Mouse (Mus musculus): ENCODE results near the gene Kndc1. TPM values are rescaled to one million over a fixed set of nuclear protein-coding genes. Genes with fewer than 3 reads are reported as not detected.
A peak's percentile ranks its signal among the peaks of the same experiment; 100 is the strongest.

Kndc1 gene
- polyA plus RNA-seq (2015; fragmentation: Nextera tagmentation; extraction: Ambion mirVana): 0.19 and 0.26 TPM in 2 replicates

DNA sequence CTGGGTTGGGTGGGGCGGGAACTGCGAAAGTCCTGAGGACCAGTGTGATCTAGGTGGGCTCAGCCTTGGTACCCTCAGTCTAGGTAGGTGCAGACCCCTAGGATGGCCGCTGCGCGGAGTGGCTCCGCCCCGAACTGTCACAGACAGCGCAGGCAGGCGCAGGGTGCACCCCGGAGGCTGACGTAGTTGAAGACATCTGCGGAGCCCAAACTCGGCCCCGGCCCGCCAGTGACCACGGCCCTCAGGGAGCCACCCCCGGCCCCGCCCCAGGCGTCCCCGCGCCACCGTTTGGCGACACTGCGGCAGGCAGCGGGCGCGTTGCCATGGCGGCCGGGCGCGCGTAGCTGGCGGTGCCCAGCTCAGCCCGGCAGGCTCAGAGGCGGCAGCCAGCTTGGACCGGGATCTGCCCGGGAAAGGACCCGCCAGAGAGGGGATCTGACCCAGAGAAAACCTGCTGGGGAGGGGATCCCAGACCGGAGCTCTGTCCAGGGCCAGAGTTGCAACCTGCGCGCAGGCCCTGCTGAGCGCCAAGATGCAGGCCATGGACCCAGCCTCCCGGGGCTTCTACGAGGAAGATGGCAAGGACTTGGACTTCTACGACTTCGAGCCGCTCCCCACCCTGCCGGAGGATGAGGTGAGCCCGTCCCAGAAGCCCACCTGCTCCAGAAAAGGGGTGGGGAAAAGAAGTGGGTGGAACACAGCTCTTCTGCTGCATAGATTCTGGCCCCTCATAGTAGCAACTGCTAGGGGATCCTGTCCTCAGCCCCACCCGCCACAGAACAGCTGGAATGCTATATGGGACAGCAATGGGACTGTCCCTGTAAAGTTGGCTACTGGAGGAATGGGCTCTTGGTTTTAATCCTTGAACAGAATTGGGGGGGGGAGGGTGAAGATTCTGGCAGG, at the start of gene Kndc1:
Gene Kndc1, plus strand, starts transcription at position 42 of the 903 bp plus-strand sequence.
- H3K9me3 ChIP-seq (replicated peaks): no peaks in the 10 kb centered on the region
- WGBS: under 1% methylated on average over 50 of the region's 50 CpGs
- ATAC-seq (replicated peaks; ENCODE audit: low FRiP score): peak; percentile 87
- peak within 1 kb of the TSS; percentile 50 for H3K4me3 ChIP-seq (replicated peaks)
- H3K36me3 ChIP-seq: no peaks in the 10 kb centered on the region
- H3K27me3 ChIP-seq: peaks cover 51% of the 10 kb centered on the region
- peak within 1 kb of the TSS; percentile 31 for H3K9ac ChIP-seq
- peaks cover 10% of the 10 kb centered on the region for H3K4me1 ChIP-seq
- peak within 1 kb of the TSS; percentile 89 for H3K4me2 ChIP-seq
- no peak within 1 kb of the TSS for H3K27ac ChIP-seq

DNA sequence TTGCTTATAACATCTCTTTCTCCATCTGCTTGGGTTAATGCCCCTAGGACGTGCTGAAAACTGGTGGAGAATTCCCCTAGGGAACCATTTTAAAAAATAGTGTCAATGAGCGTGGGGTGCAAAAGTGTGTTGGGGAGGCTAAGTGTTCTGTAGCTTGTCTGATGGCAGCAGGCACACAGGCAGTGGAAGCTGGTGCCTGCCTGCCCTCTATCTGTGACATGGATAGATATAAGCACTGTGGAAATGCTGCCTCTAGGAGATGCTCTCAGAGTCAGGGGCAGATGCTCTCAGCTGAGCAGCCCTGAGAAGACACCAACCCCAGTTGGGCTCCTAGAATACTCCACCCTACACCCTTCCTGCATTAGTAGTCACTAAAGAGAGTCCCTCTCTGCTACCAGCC, 49.4 kb upstream of the Kndc1 start:
- no peak overlapping the region for H3K9ac ChIP-seq
- H3K4me3 ChIP-seq (replicated peaks): no peak overlapping the region
- no peak for ATAC-seq (replicated peaks; ENCODE audit: low FRiP score)
- H3K4me1 ChIP-seq: peaks cover 3% of the 10 kb centered on the region; the same call in 1 of the 2 replicates
- H3K27ac ChIP-seq: no peak overlapping the region
- H3K27me3 ChIP-seq: no peaks in the 10 kb centered on the region
- H3K4me2 ChIP-seq: no peak overlapping the region
- no peaks in the 10 kb centered on the region; the same call in 1 of the 2 replicates for H3K9me3 ChIP-seq (replicated peaks)
- no peaks in the 10 kb centered on the region for H3K36me3 ChIP-seq
- WGBS: 84% methylated on average over 2 of the region's 2 CpGs

DNA sequence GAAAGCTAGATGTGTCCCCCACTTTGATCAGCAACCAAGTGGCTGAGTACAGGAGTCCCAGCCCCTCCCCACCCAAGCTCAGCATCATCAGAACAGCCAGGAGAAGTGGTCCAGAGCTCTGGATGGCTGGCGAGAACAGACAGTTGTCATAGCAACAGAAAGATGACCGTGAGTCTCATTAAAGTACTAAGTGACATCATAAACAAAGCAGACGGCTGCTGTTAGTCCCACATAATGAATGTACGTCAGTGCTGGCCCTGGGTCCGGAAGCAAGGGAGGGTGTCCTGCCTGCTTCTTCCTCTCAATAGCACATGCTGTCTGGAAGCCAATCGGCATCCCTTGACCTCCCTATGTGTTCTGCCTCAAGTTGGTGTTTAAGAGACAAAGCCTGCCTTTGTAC, 44.3 kb upstream of the Kndc1 start:
- H3K36me3 ChIP-seq: no peaks in the 10 kb centered on the region
- H3K27ac ChIP-seq: no peak overlapping the region
- no peaks in the 10 kb centered on the region for H3K4me1 ChIP-seq
- H3K9ac ChIP-seq: no peak overlapping the region
- H3K27me3 ChIP-seq: no peaks in the 10 kb centered on the region
- H3K4me3 ChIP-seq (replicated peaks): no peak overlapping the region
- ATAC-seq (replicated peaks; ENCODE audit: low FRiP score): no peak
- WGBS: 28% methylated on average over 6 of the region's 6 CpGs
- H3K9me3 ChIP-seq (replicated peaks): no peaks in the 10 kb centered on the region
- no peak overlapping the region for H3K4me2 ChIP-seq

DNA sequence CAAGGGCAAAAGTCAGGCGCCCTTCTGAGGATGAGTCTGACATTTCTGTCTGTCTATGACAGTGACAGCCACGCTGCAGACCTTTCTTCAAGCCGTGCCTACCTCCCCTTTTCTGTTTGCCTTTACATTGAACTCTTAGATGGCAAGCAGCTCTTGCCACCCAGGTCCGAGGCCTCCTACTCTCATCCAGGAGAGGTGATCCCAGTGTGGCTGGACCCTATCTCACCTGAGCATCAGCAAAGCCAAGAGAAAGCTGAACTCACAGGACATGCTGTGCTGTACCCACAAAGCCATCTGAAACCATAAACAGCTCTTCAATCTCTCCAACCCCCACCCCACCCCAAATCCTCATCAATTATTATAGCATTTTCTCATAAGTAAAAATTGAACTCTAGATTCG, 43.8 kb upstream of the Kndc1 start:
- WGBS: 78% methylated on average over 5 of the region's 5 CpGs
- no peak overlapping the region for H3K4me3 ChIP-seq (replicated peaks)
- H3K27me3 ChIP-seq: no peaks in the 10 kb centered on the region
- no peak overlapping the region for H3K9ac ChIP-seq
- no peaks in the 10 kb centered on the region for H3K9me3 ChIP-seq (replicated peaks)
- no peaks in the 10 kb centered on the region for H3K36me3 ChIP-seq
- no peak overlapping the region for H3K4me2 ChIP-seq
- no peak for ATAC-seq (replicated peaks; ENCODE audit: low FRiP score)
- H3K4me1 ChIP-seq: no peaks in the 10 kb centered on the region
- H3K27ac ChIP-seq: no peak overlapping the region

DNA sequence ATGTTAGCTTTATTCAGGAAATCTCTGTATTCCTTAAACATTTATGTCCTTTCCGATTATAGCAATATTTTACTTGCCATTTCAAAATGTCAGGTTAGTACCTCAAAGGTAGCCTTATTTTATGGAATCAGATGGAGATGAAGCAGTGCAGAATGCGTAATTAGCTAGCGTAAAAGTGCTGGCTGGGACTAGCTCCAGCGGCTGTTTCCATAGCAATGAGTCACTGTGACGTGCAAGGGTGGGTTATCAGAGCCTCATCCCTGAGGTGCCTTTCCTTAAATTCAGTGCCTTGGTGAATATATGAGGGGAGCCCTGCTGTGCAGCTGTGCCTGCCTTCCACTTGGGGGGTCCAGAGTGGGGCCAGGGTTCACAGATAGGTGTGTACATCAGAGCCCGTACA, 43.4 kb upstream of the Kndc1 start:
- H3K9me3 ChIP-seq (replicated peaks): no peaks in the 10 kb centered on the region
- no peaks in the 10 kb centered on the region for H3K36me3 ChIP-seq
- no peak for ATAC-seq (replicated peaks; ENCODE audit: low FRiP score)
- no peaks in the 10 kb centered on the region for H3K4me1 ChIP-seq
- H3K9ac ChIP-seq: no peak overlapping the region
- no peak overlapping the region for H3K27ac ChIP-seq
- H3K4me2 ChIP-seq: no peak overlapping the region
- no peak overlapping the region for H3K4me3 ChIP-seq (replicated peaks)
- 58% methylated on average over 6 of the region's 6 CpGs for WGBS
- H3K27me3 ChIP-seq: no peaks in the 10 kb centered on the region

DNA sequence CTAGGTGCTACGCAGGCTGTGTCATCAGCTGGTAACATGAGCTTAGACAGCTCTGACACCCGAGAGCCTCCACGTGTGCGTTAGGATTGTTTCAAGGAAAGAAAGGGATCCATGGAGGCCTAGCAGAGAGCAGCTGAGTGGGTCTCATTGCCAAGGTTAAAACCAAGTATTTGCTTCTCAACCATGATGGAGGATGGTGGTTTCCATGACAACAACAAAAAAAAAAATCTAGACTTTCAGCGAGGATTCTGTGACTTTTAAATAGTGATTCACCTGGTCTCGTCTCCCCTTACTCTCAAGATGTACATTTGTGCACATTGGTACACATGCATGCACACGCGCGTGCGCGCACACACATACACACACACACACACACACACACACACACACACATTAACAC, 39.2 kb upstream of the Kndc1 start:
- Histone ChIP-seq H3K27ac (no peak overlapping the region), H3K4me1 (no peaks in the 10 kb centered on the region), H3K4me2 (no peak overlapping the region), H3K27me3 (no peaks in the 10 kb centered on the region), H3K9ac (no peak overlapping the region), H3K36me3 (no peaks in the 10 kb centered on the region), H3K9me3 (replicated peaks) (no peaks in the 10 kb centered on the region), H3K4me3 (replicated peaks) (no peak overlapping the region)
- 73% methylated on average over 11 of the region's 11 CpGs for WGBS
- no peak for ATAC-seq (replicated peaks; ENCODE audit: low FRiP score)

DNA sequence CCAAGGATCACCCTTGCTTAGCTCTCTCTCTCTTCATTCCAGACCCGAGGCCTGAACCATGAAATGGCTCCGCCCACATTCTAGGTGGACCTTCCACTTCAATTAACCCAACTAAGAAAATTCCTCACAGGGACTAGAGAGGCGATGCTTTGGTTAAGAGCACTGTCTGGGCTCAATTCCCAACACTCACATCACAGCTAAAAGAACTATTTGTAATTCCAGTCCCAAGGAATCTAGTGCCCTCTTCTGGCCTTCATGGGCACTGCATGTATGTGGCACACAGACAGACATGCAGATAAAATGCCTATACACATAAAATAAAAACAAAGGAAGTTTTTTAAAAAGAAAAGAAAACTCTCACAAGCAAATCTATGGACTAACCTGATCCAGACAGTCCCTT, 33.1 kb upstream of the Kndc1 start:
- WGBS: 31% methylated on average over 3 of the region's 3 CpGs
- Histone ChIP-seq H3K4me1 (no peaks in the 10 kb centered on the region), H3K4me3 (replicated peaks) (no peak overlapping the region), H3K27ac (no peak overlapping the region), H3K9ac (no peak overlapping the region), H3K27me3 (no peaks in the 10 kb centered on the region), H3K4me2 (no peak overlapping the region), H3K36me3 (no peaks in the 10 kb centered on the region), H3K9me3 (replicated peaks) (no peaks in the 10 kb centered on the region)
- ATAC-seq (replicated peaks; ENCODE audit: low FRiP score): no peak

DNA sequence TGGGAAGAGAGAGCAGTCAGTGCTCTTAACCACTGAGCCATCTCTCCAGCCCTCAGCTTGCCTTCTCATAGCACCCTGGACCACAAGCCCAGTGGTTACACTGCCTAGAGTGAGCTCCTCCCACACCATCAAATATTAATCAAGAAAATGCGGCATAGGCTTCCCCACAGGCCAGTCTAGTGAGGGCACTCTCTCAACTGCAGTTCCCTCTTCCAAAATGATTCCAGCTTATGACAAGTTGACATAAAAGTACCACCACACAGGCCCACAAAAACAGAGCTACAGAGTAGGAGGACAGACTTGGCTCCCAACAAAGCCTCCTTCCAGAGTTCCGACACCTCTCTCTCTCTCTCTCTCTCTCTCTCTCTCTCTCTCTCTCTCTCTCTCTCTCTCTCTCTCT, 31.4 kb upstream of the Kndc1 start:
- Histone ChIP-seq H3K9me3 (replicated peaks) (no peaks in the 10 kb centered on the region), H3K4me2 (no peak overlapping the region), H3K4me3 (replicated peaks) (no peak overlapping the region), H3K27ac (no peak overlapping the region), H3K9ac (no peak overlapping the region), H3K27me3 (no peaks in the 10 kb centered on the region), H3K4me1 (no peaks in the 10 kb centered on the region), H3K36me3 (no peaks in the 10 kb centered on the region)
- 80% methylated on average over 2 of the region's 2 CpGs for WGBS
- ATAC-seq (replicated peaks; ENCODE audit: low FRiP score): no peak

DNA sequence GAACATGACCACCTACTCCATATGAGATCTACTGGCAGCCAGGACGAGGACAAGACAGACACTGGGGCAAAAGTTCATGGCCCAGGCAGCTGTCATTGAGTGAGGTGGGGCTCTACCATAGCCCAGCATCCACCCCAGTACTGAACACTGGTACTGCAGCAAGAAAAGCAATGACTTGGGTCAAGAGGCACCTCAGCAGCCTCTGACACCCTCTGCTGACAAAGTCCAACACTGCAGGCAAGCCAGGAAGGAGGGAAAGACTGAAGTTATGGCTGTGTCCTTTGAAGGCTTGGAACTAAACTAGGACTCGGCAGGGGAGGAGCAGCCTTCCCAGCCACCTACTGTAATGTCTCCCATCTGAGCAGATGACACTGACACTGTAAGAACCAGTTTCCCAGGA, 30.2 kb upstream of the Kndc1 start:
- WGBS: 47% methylated on average over 2 of the region's 2 CpGs

DNA sequence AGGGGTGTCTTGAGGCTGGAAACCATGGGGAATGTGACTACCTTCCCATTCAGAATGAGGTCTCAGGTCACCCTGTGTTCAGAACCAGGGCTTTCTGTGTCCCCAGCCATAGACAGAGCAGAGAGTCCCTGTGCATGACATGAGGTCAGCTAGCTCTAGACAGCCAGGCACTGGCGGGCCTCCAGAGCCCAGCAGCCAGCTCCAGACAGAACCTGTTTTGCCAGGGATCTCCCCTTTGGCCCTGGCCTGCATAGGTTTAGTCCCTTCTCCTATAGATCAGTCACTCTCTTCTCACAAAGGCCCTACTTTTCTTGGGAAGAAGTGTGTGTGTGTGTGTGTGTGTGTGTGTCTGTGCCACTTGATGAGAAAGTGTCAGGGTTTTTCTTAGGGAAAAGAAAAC, 29.6 kb upstream of the Kndc1 start:
- Histone ChIP-seq H3K4me2 (no peak overlapping the region), H3K36me3 (no peaks in the 10 kb centered on the region), H3K4me1 (no peaks in the 10 kb centered on the region), H3K9ac (no peak overlapping the region), H3K9me3 (replicated peaks) (no peaks in the 10 kb centered on the region), H3K27me3 (no peaks in the 10 kb centered on the region; the same call in 1 of the 2 replicates), H3K4me3 (replicated peaks) (no peak overlapping the region), H3K27ac (no peak overlapping the region)
- WGBS: 53% methylated on average over 1 of the region's 1 CpGs
- ATAC-seq (replicated peaks; ENCODE audit: low FRiP score): no peak

More for the DNA sequence above, 30.2 kb upstream of the Kndc1 start:
- Histone ChIP-seq H3K27me3 (no peaks in the 10 kb centered on the region; the same call in 1 of the 2 replicates), H3K4me2 (no peak overlapping the region), H3K4me3 (replicated peaks) (no peak overlapping the region), H3K9me3 (replicated peaks) (no peaks in the 10 kb centered on the region), H3K36me3 (no peaks in the 10 kb centered on the region), H3K4me1 (no peaks in the 10 kb centered on the region), H3K27ac (no peak overlapping the region), H3K9ac (no peak overlapping the region)
- no peak for ATAC-seq (replicated peaks; ENCODE audit: low FRiP score)

DNA sequence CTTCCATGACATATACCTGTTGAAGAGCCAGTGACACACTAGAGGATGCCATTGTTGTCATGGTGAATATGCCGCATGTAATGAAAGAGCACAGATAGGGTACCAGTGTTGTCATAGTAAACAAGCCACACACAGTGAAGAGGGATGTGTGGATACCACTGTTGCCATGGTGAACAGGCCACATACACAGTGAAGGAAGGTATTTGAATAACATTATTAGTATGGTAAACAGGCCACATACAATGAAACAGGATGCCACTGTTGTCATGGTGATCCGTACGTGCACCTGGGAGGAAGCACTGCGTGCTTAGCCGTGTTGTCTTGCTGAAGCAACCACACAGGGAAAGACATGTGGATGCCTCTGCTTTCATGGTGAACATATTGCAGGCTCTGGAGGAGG, 23.5 kb upstream of the Kndc1 start:
- Histone ChIP-seq H3K27me3 (no peaks in the 10 kb centered on the region; the same call in 1 of the 2 replicates), H3K36me3 (no peaks in the 10 kb centered on the region), H3K27ac (no peak overlapping the region), H3K4me1 (no peaks in the 10 kb centered on the region), H3K4me3 (replicated peaks) (no peak overlapping the region), H3K4me2 (no peak overlapping the region), H3K9ac (no peak overlapping the region), H3K9me3 (replicated peaks) (no peaks in the 10 kb centered on the region)
- WGBS: 85% methylated on average over 5 of the region's 5 CpGs
- no peak for ATAC-seq (replicated peaks; ENCODE audit: low FRiP score)

DNA sequence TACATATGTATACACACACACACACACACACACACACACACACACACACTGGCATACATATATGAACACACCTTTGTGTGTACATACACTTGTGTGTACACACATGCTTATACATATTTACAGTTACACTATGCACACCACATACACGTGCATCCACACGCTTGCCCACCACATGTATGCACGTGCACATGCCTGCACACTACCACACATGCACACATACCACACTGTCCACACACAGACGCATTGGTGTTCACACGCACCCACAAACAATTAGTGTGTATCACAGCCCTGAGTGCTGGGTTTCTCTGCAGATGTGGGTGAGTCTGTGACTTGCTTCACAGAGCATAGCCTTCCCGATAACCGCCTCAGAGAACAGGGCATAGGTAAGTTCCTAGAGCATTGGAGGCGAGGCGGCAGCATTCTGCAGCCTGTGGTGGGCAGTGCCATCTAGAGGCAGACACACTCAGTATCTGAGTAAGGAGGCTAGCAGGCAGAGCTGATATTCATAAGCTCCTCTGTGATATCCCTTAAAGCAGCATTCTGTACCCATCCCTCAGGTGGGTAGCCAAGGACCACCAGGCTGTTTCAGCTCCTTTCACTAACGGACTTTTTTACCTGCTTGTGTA, 17.2 kb upstream of the Kndc1 start:
- no peak for ATAC-seq (replicated peaks; ENCODE audit: low FRiP score)
- H3K4me2 ChIP-seq: no peak overlapping the region
- no peak overlapping the region for H3K4me3 ChIP-seq (replicated peaks)
- H3K27me3 ChIP-seq: no peaks in the 10 kb centered on the region
- H3K9me3 ChIP-seq (replicated peaks): no peaks in the 10 kb centered on the region
- no peak overlapping the region for H3K27ac ChIP-seq
- H3K36me3 ChIP-seq: no peaks in the 10 kb centered on the region
- H3K9ac ChIP-seq: no peak overlapping the region
- no peaks in the 10 kb centered on the region for H3K4me1 ChIP-seq
- 65% methylated on average over 10 of the region's 10 CpGs for WGBS

All from kidney, embryonic 15.5 days (tissue).